Mouse (Mus musculus) c-Kit-positive CD71-negative TER-119-negative erythroid progenitor cells, embryonic 14.5 days (primary cell): ENCODE results near the gene Mcm6.
"Not testable (repeated sequence)": the region's sequence is repeated elsewhere in the genome, so short reads cannot be mapped to it uniquely, and the experiment has no call there.

Experiments
- DNase-seq: peaks from one replicate; pipeline ENCODE4 v3.0.0-alpha.2; 2013; ENCODE audit warnings: low read depth

Mcm6 gene

GRCm38 (mm10) chr1:128330313-128330712 lies 29.2 kb downstream of the Mcm6 start:
- no peak for DNase-seq

DNA sequence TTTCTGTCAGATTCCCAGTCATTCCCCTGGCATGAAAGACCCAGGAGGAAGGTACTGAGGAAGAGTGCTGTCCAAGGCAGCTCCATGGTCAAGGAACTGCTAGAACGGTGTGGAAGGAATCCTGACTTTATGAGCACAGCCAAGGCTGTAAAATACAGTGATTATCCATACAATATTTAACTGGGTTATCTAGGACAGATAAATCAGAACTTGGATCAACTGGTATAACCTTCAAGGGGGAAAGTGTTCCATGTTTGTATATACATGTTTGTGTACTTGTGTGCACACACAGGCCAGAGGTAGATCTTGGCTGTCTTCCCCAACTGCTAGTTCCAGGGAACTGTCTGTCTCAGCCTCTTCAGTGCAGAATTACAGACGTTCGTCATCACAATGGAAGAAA lies 31.2 kb downstream of the Mcm6 start, which contains the start of gene Lct:
Gene Lct (minus strand): TSS at position 101 of the 400 bp plus-strand sequence.
- no peak for DNase-seq

GRCm38 (mm10) chr1:128327165-128327564 lies 32.3 kb downstream of the Mcm6 start:
- DNase-seq: no peak

GRCm38 (mm10) chr1:128324776-128325175 lies 34.7 kb downstream of the Mcm6 start:
- DNase-seq: no peak

GRCm38 (mm10) chr1:128323026-128323643 lies 36.3 kb downstream of the Mcm6 start:
- no peak for DNase-seq

GRCm38 (mm10) chr1:128319266-128319665 lies 40.2 kb downstream of the Mcm6 start:
- not testable (repeated sequence) for DNase-seq

DNA sequence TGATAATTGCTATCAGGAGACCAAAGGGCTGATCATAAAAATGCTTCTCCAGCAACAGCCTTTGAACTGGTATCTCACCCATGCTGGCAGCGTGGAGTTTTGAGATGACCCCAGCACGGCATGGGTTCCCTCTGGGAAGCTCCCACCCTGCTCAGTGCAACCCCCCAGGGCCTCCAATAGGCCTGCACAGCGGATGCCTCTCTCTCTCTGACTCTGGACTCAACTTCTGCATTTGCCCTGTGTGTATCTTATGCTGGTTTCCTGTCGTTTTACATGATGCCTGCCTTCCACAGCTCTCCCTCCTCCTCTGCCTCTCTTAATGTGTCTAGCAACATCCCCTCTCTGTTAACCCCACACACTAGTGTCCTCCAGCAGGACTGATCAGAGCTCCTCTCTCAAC lies 44.8 kb downstream of the Mcm6 start:
- DNase-seq: no peak

- DNase-seq: no peak
Measured at GRCm38 (mm10) chr1:128309043-128309442, 50.4 kb downstream of the Mcm6 start.

- no peak for DNase-seq
Measured at GRCm38 (mm10) chr1:128303900-128304299, 55.6 kb downstream of the Mcm6 start.

GRCm38 (mm10) chr1:128295717-128296528 lies 63.5 kb downstream of the Mcm6 start:
- no peak for DNase-seq

DNA sequence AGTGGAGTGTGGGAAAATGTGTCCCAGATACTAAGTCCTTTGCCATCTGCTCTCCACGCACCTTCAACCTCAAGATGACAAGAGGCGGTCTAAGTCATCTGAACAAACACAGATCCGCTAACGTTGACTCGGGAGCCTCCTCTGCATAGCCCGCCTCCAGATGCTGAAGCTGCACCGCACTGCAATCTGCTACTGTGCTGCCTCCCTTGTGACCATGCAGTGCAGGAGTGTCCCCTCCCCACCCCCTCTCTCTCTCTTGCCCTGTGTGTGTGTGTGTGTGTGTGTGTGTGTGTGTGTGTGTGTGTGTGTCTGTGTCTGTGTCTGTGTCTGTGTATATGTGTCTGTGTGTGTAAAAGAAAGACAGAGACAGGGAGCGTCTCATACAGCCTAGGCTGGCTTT lies 64.2 kb downstream of the Mcm6 start:
- DNase-seq: no peak

DNA sequence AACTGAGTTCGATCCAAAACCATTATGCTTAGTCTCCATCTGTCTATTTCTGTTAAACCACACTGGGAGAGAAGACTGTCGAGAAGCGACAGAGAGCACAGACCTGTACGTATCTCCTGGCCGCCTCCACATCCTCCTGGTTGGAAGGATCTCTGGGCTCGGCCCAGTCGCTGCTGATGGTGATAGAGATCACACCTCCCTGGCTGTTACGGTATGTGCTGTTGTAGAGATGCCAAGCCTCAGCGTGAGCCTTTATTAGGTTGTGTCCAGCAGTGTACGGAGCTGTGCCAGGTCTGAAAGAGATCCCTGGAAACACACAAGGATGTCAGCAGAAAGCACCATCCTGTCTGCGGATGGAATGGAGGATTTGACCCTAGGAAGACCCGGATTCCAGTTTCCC lies 65.9 kb downstream of the Mcm6 start:
- no peak for DNase-seq

DNA sequence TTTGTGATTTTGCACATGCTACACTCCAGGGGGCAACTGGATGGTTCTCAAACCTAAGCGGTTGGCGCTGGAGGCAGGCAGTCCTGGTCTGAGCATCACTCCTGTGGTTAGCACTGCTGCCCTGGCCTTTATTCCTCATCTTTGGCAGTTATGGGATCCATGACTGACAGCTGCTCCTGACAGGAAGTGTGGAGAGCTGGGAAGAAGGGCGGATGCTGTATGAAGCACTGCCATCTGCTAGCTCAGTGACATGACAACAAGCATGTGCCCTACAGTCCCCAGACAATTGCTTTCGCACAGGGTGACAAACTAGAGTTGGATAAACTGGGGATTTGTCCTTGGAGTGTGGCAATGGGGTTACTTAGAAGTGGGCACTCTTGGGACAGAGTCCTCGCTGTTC lies 69.2 kb downstream of the Mcm6 start:
- no peak for DNase-seq

GRCm38 (mm10) chr1:128285136-128285535 lies 74.3 kb downstream of the Mcm6 start:
- DNase-seq: no peak

DNA sequence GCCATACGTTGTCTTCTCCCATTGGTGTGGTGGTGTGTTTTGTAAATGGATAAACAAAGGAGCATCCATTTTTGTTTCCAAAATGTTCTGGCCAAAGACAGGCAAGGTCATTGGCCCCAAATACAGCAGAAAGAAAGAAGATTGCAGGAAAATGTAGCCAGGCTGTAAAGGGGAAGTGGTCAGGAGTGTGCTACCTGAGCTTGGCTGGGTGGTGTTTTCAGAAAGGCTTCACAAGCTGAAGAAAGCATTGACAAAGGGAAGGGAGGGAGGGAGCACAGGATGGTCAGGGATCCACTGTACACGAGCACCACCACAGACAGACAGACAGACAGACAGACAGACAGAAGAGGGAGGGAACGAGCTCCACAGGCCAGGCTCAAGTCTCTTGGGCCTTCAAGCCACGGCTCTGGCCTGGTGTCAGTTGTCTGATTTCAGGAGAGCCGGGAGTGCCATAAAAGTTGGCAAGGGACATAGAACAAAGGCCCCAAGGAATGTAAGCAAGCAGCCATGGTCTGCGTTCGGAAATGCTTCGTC lies 75.2 kb downstream of the Mcm6 start:
- DNase-seq: no peak

GRCm38 (mm10) chr1:128282924-128283323 lies 76.5 kb downstream of the Mcm6 start:
- no peak for DNase-seq

GRCm38 (mm10) chr1:128281753-128282152 lies 77.7 kb downstream of the Mcm6 start:
- peak; percentile 9 for DNase-seq
